Mouse (Mus musculus) embryo, embryonic 10 days (tissue): Measurements from ENCODE around the gene Rbbp7.
"Not testable (repeated sequence)": the region's sequence is repeated elsewhere in the genome, so short reads cannot be mapped to it uniquely, and the experiment has no call there.

Experiments used
- DNase-seq: peaks from one replicate; pipeline ENCODE4 v3.0.0-alpha.2; 2015; ENCODE audit warnings: low spot score

Rbbp7 gene

GRCm38 (mm10) chrX:162760115-162760942 is at the start of gene Rbbp7:
TSS of gene Rbbp7 (plus strand) at chrX:162760402.
- DNase-seq: peak; percentile 92

GRCm38 (mm10) chrX:162717837-162718236 is 42.4 kb upstream of the Rbbp7 start:
- DNase-seq: peak; percentile 76

DNA sequence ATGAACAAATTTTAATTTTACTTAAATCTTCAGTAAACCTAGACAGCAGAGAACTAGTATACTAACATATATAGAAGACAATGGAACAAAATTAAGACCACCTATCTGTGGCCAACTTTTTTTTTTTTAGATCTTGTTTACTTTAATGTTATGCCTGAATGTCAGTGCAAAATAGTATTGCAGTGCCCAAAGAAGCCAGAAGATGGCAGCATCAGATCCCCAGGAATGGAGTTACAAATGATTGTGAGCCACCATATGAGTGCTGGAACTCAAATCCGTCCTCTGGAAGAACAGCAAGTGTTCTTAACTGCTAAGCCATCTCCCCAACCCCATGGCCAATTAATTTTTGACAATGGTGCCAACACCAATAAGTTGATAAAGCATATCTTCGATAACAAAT is 40.6 kb upstream of the Rbbp7 start:
- DNase-seq: peak; percentile 29

- peak; percentile 83 for DNase-seq
These were observed 32.8 kb upstream of the Rbbp7 start for GRCm38 (mm10) chrX:162727367-162727777.

- DNase-seq: no peak
These were observed 32.4 kb upstream of the Rbbp7 start for GRCm38 (mm10) chrX:162727795-162728194.

DNA sequence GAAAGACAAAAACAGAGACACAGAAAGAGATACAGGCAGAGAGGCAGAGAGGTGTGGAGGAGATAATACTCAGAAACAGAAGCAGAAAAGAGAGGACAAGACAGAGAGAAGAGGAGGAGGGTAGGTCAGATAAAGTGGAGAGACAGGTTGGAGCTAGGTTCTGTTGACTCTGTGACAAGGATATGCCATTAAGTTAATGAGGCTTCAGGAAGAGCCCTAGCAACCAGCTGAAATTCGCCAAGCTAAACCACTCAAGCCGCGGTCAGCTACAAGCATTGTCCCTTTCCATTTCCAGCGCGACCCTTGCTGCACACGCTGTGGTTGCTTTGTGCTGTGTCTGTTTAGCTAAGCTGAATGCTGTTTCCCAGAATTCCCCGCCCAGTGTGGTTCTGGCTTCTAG is 32.0 kb upstream of the Rbbp7 start:
- peak; percentile 52 for DNase-seq

- DNase-seq: no peak
These were observed 30.2 kb upstream of the Rbbp7 start for GRCm38 (mm10) chrX:162730031-162730430.

GRCm38 (mm10) chrX:162734997-162735929 is 24.9 kb upstream of the Rbbp7 start:
- peak; percentile 70 for DNase-seq

DNA sequence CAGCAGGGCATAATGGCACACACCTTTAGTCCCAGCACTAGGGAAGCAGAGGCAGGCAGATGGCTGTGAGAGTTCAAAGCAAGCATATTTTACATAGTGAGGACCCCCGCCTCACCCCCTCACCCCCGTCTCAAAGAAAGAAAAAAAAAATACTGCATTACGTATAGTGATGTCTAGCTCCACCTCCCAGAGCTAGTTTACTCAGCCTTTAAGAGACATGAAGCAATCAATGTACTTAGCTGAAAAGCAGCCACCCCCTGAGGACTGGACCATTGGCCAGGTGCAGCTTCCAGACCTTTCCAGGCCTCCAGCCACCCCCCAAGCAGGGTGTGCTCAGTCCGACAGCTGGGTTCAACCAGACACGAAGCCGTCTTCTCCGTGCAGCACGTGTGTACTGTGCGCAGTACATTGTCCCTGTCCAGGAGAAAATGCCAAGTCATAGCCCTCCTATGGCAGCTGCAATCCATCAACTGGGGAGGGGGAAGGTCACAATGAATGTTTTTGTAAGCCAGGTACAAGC is 24.0 kb upstream of the Rbbp7 start:
- DNase-seq: peak; percentile 32

DNA sequence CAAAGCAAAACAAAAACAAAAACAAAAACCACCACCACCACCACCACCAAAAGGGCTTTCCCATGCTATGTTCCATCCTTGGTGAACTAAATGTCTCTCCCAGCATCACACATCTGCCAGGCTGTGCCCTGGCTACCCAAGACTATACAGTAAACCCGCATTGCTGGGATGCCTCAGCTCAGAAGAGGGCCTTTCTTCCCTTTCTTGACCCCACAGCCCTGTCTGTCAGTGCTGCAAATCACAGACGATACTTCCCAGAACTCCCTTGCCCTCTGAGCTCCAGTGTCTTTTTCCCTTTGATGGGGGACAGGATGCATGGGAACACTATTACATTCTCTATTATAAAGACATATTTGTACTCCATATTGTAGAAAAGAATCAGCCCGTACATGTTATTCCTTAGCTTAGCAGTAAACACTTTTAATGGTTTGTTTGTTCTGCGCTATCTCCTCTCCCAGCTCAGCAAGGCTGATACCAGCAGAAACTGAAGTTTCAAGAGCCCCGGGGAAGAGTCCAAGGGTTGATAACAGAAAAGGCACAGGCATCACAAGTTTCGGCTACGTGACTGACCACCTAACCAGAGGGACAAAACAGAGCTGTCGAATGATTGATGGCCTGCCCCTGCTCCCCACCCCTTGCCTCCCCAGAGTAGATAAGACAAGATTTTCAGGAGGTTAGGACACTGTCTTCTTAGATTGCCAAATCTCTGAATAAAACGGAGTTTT is 11.3 kb upstream of the Rbbp7 start:
- peak; percentile 27 for DNase-seq

GRCm38 (mm10) chrX:162752418-162752817 is 7.8 kb upstream of the Rbbp7 start:
- no peak for DNase-seq

GRCm38 (mm10) chrX:162754314-162754713 is 5.9 kb upstream of the Rbbp7 start:
- DNase-seq: no peak

DNA sequence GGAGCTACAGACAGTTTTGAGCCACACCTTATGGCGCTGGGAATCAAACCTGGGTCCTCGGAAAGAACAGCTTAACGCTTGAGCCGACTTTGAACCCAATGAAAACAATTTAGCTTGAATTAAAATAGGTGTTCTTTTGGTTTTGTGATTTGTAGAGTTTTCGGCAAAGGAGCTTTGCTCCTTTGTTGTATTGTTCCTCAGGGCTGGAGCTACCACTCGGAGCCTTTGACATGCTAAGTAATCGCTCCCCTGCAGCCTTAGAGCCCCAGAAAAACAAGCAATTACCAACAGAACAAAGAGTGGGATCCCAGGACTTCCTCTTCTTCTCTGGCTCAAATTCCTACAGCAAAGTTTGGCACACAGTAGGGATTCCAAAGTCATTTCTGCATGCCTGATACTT is 4.1 kb upstream of the Rbbp7 start:
- no peak for DNase-seq

DNA sequence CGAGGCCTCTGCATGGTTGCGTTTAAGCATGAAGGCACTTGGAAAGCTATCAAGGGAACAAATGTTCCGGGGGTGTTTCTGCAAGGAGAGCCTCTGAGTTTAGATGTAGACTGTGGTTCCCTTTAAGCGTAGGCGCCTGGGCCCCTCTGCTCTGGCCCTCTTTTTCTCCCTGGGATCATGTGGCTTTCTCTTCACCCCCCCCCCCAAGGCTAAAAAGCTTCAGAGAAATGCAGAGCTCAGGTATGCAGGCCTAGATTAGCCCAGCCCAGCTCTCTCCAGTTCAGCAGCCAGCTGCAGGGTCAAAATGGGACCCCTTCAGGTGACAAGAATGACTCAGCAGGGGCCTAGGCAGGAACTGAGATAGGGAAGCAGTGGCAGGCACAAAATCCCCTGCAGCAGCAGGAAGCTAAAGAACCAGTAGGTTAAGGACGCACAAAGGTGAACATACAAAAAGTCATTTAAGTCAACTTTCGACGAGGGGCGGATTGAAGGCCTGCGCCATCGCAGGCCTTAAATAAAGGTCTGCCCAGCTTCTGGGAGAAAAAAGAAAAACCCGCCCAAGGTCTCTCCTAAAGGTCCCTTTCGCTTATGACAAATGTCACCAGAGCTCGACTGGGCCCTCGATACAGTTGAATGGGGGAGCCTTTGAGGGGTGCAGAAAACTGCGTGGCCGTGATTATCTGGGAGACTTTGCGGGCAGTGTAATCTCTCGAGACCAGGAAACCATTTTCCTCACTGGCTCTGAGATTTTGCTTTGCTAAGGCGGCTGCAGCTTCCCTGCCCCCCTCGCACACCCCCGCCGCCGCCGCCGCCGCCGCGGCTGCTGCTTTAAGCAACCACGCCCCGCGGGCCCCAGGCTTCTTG is 719 bp upstream of the Rbbp7 start:
- peak; percentile 50 for DNase-seq

- DNase-seq: no peak
These were observed 835 bp downstream of the Rbbp7 start for GRCm38 (mm10) chrX:162760958-162761515.

DNA sequence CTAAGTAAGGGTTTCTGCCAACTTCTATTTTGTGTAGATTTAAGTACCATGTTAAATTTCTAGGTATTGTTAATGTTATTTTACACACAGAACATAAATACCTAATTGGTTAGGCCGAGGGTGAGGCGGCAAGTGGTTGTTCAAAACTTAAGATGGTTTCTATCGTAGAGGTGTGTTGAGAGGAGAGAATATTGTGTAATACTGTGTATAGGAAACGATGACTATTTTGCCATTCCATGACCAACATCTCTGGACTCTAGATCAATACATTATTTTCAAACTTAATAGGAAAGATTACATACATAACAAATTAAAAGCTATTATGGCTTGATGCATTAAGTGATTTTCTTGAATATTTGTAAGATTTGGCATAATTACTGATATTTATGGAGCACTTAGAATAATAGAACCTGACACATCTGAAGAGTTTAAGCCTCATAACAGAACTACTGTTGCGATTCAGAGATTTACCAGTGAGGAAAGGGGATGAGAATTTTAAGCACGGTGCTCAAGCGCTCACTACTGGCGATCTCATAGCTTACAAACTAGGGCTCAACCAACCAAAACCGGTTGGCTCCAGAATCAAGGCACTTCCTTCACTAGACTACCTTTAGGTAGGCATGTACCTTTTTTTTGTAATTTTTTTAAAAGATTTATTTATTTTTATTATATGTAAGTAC is 1.7 kb downstream of the Rbbp7 start:
- no peak for DNase-seq

DNA sequence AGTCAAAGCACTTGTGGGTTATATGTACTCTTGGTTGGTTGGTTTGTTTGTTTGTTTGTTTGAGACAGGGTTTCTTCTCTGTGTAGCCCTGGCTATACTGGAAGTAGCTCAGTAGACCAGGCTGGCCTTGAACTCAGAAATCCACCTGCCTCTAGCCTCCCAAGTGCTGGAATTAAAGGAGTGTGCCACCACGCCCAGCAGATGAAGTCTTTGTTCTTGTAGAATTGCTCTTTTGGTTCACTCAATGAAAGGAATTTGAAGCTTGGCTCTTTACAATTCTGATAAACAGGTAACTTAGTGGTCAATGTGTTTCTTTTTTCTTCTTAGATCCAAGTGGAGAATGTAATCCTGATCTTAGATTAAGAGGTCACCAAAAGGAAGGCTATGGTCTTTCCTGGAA is 10.5 kb downstream of the Rbbp7 start:
- no peak for DNase-seq

DNA sequence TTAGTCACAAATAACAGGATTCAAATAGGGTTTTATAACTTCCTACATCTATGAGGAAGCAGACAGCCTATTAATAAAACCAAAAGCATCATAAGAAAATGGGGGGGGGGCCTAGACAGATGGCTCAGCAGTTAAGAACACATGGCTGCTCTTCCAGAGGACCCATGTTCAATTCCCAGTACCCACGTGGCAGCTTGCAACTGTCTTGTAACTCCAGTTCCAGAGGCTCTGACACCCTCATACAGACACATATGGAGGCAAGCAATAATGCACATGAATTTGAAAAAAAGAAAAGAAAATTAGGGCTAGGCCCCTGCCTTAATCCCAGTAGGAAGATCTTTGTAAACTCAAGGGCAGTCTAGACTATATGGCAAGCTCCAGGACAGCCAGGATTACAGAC is 28.2 kb downstream of the Rbbp7 start:
- no peak for DNase-seq

DNA sequence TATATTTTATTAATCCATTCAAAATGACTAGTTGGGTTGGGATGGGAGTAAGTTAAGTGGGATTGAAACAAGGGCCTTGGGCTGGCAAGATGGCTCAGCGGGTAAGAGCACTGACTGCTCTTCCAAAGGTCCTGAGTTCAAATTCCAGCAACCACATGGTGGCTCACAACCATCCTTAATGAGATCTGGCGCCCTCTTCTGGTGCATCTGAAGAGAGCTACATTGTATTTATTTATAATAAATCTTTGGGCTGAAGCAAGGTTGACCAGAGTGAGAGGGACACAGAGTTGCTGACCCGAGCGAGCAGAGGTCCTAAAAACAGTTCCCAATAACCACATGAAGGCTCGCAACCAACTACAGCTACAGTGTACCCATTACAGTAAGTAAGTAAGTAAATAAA is 31.2 kb downstream of the Rbbp7 start:
- not testable (repeated sequence) for DNase-seq

GRCm38 (mm10) chrX:162800371-162800770 is 40.2 kb downstream of the Rbbp7 start:
- peak; percentile 60 for DNase-seq
